Mouse (Mus musculus): Measurements from ENCODE around the gene H2al1m.
"Not testable (repeated sequence)": the region's sequence is repeated elsewhere in the genome, so short reads cannot be mapped to it uniquely, and the experiment has no call there.

DNA sequence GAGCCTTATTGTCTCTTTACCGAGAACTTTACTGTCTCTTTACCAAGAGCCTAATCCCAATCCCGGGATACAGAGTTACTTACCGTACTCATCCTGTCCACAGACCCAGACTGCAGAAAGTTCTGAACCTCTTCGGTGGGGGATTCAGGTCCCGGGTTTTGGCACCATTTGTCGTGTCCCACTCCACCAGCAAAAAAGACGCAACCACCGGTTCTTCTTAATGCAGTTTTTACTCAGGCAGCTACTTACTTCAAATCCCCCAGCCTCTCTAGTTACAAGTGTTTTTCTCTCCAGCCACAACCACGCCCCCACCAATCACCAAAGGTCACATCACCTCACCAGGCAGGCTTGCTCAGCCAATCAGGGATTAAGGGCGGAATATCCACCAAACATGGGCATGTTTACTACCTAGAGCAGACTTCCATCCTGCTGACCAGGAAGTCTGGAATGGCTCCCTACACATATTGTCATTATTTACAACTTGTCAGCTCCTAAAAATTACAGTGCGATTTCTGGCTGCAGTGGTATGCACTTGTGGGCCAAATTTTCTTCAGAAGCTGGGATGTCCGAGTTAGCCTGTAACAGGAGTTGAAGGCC is 48.9 kb downstream of the H2al1m start:
- TF ChIP-seq CTCF (IDR thresholded peaks at IDR 0.05; ENCODE audit: low read depth, low read length); TAL1 (conservative IDR thresholded peaks at IDR 0.05; ENCODE audit: low read depth, low read length); POLR2AphosphoS5 (IDR thresholded peaks at IDR 0.05; ENCODE audit: insufficient replicate concordance, low read depth, low read length); GATA2 (IDR thresholded peaks at IDR 0.05; ENCODE audit: borderline replicate concordance, low read depth, low read length); GATA1 (IDR thresholded peaks at IDR 0.05; ENCODE audit: borderline replicate concordance, low read length): not testable (repeated sequence)

Data from G1E (cell line).